Mouse (Mus musculus): ENCODE results near the gene Ubr1.

DNA sequence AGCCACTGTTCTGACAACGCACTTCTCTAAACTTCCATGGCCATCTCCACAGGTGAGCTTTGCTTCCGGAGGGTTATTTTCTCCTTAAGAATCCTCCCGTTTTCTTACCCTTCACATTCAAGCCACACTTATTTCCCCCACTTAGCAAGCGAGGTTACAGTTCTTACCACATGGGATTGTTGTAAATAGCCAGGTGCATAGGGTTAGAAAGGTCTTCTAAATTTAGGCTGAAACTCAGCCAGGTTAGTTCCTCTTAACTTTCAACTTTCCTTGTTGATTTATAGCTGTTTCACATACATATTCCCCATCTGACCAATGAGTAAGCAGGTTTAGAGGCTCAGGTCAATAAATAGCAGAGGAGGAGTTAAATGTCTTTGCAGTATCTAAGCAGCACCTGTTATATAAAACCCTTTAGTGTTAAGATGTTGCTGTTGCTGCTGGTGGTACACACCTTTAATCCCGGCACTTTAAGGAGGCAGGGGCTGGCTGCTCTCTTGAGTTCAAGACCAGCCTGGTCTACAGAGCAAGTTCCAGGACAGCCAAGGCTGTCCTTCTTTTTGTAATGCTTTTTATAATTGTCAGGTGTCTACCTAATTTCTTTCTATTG, 38.7 kb upstream of the Ubr1 start:
- TF ChIP-seq CTCF (IDR thresholded peaks at IDR 0.05; ENCODE audit: low read depth): no peak
- no peak for TF ChIP-seq EP300 (IDR thresholded peaks at IDR 0.05; ENCODE audit: low read depth)

Data from liver, embryonic 14.5 days (tissue).